Mouse (Mus musculus): ENCODE results near the gene Spef1.
"Not testable (repeated sequence)": the region's sequence is repeated elsewhere in the genome, so short reads cannot be mapped to it uniquely, and the experiment has no call there.

Spef1 gene

DNA sequence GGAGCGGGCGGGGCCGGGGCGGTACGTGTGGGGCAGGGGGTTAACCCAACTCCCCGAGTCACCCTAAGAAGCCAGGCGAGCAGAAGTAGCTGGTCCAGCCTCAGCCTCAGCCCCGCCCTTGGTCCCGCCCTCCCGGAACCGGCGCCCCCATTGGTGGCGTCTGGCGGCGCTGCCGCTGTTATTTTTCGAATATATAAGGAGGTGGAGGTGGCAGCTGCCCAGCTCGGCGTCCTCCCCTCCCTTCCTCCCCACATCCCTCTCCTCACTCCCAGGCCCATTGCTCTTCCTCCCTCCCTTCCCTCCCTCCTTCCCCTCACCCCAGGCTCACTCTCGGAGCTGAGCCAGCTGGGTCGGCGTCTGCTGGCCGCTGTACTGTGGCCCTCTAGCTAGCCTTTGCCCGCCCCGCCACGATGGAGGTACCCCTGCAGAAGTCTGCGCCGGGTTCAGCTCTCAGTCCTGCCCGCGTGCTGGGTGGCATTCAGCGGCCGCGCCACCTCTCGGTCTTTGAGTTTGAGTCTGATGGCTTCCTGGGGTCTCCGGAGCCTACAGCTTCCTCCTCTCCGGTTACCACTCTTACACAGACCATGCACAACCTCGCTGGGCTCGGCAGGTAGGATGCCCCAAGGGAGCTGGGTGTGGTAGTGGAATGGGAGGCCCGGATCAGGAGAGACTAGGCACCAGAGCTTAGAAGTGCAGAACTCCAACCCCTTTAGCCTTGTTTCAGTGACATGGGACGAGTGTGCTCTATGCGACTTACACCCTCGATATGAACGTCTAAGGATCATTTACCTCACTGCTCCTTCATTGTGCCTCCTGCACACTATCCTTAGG lies at the start of gene Spef1, which contains the start of gene Cdc25b:
Gene Spef1, minus strand, starts transcription at position 512 of the 831 bp plus-strand sequence.
Gene Cdc25b, plus strand, starts transcription at position 179 of the 831 bp plus-strand sequence.
- DNase-seq, result peak; percentile 89

DNA sequence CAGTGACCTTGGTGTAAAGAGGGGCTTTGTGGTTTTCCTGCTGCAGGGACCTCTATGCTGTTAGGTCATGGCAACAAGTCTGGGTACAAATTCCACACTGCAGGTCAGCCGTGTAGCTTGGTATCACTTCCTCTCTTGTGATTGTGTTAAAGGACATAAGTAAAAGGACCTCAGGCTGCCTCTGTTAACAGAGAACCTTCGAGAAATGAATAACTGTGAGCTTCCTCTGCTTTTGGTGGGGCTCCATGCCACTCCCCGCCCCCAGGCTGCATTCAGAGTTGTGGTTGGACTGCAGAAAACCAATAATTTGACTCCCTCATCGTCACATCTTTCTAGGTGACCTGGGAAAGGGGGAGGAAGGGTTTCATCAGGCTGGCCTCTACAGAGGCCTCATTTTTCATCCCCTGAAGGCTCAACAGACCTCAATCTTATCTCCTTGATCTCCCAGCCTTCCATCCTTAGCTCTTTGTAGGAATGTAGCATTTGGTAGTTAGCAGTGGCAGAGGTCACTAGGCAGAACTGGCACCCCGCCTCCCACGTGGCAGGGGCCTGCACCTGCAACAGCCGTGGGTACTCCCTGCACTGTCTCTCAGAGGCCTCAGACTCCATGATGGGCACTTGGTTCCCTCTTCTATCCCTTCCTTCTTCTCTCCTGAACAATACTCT lies 48.0 kb upstream of the Spef1 start:
- DNase-seq, result peak; percentile 19

DNA sequence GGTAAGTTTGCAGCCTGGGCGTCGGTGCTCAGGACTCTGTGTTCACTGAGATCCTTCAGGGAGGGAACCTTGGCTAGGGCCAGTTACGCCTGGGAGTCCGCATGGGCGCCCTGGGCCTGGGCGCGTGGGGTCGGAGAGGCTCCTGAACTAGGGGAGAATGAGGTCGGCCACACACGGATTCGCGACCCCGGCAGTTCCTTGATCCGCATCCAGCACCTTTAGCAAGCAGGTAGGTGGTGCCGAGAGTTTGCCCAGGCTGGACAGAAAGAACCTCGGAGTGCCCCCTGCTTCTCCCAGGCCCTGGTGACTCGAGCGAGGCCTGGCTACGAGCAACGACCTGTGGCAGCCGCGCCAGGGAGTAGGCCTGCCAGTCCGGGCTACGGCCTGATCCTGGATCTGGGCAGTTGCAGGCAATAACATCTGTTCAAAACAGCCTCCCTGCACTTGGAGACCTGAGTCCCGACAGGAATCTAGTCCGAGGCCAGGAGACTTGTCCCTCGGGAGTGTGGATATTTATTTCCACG lies 47.1 kb upstream of the Spef1 start:
- no peak for DNase-seq

DNA sequence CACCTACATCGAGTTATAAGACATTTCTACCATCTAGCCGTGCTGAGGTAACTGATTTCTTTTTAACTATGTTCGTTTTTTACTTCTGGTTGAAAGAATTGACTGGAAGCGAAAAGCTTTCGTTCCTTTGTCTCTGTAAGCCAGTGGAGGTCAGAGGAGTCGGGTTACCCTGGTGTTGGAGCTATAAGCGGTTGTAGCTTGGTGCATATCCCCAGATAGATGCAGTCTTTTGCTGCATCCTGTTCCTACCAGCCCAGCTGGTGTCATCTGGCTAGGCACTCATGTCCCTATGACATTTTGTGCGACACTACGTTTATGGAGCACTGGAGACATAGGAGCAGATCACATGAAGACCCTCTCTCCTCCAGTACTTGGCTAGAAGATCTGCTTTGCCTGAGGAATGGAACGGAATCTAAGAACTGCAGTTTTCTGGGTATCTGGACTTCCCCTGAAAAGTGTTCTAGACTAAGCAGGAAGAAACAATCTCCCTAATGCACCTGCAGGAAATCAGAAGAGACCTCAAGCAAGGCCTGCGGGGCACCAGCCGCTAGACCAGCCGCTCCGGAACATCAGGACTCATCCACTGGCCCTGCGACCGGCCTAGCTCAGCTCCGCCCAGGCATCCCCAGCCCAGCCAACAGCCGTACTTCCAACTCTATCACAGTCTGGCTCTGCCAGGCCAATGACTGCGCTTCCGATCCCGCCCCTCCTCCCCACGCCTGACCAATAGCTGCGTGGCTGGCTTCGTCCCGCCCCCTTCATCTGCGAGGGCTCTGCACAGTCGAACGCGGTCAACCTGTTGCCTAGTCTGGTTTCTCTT lies 46.4 kb upstream of the Spef1 start, which contains the start of gene Mavs:
Gene Mavs, plus strand, starts transcription at position 757 of the 820 bp plus-strand sequence.
- DNase-seq, result peak; percentile 95

DNA sequence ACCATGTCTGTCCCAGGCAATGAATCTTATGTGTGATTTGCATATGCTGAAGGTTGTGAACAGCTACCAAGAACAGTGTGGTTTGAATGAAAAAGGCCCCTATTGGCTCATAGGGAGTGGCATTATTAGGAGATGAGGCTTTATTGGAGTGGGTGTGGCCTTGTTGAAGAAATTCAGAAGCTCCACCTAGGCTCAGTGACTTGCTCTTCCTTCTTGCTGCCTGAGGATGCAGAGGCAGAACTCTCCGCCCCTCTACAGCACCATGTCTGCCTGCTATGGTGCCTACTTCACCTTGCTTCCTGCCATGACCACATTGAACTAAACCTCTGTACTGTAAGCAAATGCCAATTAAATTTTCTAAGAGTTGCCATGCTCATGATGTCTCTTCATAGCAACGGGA lies 45.5 kb upstream of the Spef1 start:
- DNase-seq, result no peak

DNA sequence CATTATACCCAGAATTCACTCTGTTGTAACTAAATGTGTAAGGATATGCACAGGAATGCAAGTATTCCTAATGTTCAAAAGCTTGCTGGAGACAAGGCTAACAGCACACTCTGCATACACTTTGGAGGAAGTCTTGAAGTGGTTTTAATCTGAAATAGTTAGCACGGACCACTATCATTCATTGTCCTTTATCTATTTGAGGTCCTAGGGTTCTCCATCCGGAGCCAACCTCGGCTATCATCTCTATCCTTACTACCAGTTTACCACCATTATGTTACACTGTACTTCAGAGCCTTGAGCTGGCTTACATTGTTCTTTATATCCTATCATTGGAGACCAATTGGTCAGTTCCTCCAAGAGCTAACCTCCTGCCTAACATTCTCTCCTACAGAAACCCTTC lies 40.2 kb upstream of the Spef1 start:
- DNase-seq, result no peak

DNA sequence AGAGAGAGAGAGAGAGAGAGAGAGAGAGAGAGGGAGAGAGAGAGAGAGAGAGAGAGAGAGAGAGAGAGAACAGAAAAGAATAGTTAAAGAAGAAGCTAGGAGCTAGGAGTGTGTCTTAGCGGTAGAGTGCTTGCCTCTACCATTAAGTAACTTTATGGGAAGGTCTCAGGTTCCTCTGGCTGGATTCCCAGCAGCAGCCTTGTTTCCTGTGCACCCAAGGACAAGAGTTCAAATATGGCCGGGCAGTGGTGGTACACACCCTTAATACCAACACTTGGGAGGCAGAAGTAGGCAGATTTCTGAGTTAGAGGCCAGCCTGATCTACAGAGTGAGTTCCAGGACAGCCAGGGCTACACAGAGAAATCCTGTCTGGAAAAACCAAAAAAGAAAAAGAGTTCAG lies 39.6 kb upstream of the Spef1 start:
- not testable (repeated sequence) for DNase-seq

DNA sequence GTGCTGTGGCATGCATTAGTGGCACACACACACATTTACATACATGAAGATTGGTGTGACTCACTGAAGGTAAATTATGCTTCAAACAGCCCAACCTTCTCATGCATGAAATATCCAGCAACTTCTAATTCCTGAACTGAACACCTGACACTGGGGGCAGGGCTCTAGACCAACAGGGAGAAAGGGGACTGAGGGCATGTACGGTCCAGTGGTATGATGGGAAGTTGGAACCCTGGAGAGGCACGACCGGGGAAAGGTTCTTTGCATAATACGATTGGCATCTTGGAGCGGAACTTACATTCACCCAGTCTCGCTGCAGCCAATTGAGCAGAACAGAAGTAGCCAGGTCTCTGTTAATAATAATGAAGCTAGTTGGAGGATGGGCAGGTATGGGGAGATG lies 38.1 kb upstream of the Spef1 start:
- DNase-seq, result no peak

DNA sequence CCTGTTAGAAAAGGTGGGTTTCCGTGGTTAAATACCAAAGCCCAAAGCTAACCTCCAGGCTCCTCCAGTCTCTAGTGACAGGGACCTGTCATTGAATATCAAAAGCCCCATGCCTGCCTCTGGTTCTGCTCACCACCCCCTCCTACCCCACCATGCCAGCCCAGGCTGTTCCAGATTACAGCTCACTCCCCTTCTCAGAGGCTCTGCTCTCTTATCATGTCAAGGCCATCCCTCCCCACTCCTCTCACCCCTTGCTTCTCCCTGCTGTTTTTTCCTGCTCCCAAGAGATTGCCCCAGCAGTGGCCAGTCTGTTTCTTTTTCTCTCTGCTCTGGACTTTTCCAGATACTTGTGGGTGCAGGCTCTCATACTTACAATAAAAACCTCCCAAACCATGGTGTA lies 36.5 kb upstream of the Spef1 start:
- DNase-seq, result no peak

DNA sequence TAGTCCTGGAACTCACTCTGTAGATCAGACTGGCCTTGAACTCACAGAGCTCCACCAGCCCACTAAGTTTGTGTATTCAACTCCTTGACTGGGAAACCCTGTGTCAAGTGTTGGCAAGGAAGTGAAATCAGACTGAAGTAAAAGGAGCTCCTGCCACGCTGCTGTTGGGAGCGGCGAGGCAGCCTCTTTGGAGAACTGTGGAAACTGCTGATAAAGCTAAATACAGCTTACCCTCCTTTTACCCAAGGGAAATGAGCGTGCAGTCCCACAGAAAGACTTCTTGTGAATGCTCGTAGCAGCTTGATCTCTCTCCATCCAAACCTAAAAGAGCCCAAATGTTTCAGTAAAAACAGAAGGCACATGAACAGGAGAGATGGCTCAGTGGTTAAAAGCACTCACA lies 35.5 kb upstream of the Spef1 start:
- DNase-seq, result no peak

DNA sequence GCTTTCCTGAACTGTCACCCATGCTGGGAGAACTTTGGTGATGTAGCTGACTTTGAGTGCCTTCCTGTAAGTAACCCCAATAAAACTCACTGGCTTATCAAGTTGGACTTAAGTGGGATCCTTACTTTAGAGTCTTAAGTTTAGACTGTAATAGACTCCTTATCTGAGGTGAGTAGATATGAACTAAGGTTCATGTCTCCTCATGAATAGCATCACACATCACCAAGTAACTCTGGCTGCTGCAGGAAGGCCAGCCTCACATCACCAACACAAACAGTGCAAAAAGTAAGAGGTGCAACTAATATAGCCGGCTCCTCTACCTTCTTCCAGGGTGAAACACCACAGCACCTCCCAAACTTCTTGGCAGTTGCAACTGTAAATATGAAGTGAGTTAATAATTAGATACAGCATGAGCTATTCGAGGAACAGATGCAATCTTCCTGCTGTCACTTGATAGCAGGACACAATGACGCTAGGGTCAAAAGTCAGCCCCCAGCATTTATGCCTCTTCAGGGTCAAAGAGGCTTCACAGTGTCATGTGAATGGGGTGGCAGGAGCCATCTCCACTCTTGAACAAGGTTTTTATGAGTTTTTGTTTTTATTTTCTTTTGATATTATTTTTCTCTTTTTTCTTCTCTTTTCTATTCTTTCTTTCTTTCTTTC lies 34.9 kb upstream of the Spef1 start:
- no peak for DNase-seq

DNA sequence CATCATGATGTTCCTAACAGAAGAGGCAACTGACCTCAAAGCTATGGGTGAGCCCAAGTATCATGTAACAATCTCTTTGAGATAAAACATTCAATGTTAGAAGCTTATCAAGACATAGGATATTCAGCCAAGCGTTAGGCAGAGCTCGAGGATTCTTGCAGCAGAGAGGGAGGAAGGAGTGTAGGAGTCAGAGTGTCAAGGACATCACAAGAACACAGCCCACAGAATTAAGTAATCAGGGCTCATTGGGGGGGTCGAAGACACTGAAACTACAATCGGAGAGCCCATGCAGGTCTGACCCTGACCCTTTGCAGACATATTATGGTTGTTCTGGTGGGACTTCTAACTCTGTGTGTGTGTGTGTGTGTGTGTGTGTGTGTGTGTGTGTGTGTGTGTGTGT lies 32.9 kb upstream of the Spef1 start:
- DNase-seq, result no peak

DNA sequence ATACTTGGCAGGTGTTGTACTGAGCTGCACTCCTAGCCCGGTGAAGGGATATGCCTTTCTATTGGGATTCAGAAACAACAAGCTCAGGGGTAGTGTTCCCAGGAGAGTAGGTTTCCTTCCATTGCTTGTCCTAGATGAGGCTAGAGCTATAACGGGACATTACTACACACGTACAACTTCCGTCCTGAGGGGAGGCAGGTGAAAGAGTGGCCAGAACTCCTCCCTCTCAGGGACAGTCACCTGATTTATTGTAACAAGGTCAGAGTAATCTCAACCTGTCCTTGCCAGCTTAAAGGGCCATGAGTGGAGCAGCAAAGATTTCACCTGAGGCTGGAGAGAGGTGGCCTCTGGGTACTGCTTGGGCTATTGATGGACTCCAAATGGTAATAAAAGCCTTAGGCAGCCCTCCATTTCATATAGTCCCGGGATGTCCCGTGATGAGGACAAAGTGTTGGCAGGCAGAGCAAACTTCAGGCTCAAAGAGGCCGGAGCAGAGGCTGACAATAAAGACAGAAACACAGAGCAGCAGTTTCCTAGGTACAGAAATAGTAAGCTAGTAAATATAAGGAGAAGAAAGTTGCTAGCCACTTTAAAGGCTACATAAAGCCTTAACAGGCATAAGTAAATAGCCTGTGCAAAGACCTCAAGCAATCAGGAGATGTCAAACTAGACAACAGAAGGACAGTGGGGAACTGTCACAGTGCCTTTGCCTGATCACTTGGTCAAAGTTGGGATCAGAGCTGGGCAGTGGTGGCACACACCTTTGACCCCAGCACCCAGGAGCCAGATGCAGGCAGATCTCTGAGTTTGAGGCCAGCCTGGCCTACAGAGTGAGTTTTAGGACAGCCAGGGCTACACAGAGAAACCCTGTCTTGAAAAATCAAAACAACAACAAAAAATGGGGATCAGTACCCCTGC lies 29.1 kb upstream of the Spef1 start:
- DNase-seq, result no peak

DNA sequence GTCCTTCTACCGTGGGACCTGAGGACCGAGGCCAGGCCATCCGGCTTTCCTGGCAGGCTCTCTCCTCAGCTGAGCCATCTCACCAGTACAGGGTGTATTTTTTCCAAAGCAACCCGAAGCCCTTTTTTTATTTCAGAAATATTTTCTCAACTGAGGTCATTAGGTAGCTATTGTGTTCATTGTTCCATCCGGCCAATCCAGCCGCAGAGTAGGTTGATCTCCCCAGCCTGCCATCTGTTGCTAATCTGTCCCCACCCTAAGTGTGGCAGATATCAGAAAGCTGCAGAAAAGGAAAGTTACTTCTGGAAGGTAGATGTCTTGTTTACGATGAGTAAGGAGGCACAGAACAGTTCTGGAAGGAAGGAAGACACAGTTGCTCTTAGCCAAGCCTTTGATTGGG lies 26.7 kb upstream of the Spef1 start:
- DNase-seq, result no peak

DNA sequence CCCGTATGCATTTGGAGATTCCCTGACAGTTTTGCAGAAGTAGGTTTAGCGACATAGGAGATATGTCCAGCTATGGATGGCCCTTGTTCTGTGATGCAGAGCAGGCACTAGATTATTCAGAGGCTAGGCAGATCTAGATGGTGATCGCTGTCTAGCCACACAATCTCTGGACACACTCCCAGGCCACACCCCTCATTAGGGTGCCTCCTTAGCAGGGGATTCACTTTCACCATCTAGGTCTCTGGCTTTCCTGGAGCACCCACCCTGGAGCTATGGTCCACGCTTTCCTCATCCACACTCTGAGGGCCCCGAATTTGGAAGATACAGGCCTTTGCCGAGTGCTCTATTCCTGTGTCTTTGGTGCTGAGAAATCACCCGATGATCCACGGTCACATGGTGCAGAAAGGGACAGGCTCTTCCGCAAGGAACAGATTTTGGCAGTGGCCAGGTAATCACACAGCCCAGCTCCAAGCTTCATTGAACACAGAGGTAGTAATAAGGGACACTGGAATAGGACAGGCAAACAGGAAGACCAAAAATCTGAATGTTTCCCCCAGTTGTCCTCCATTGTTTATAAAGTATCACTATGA lies 24.0 kb upstream of the Spef1 start:
- no peak for DNase-seq

DNA sequence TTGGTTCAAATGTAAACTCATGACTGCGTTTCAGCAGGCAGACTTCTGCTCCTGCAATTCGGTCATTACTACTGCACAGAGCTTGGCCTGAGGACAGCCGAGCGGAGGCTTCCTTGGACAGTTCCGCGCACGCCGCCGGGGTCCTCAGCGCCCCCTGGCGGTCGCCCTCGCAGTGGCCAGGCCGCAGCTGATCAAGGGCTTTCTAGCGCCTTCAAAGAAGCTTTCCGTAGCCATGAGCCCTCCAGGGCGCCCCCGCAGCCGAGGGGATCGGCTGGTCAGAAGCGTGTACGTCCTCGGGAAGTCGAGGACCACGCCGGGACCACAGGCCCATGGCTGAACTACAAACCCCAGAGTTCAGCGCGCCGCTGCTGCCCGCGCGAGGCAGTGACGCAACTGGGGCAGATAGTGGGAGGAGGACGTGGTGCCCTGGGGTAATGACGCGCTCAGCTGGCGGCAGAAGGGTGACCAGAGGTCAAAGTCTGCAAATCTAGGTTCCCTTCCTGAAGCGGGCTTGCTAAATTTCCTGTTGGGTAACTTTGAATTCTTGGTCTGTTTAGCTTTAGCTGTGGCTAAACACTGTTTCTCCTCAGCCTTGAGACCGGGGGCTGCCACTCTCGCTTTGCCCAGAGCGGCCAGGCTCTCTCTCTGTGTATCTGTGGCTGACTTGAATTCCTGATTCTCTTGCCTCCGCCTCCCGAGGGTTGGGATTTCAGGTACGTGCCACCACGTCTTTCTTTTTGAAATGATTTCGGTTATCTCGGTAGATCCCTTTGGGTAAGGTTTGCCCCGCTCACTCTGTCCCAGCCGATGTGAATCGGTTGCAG lies 23.1 kb upstream of the Spef1 start:
- peak; percentile 94 for DNase-seq

DNA sequence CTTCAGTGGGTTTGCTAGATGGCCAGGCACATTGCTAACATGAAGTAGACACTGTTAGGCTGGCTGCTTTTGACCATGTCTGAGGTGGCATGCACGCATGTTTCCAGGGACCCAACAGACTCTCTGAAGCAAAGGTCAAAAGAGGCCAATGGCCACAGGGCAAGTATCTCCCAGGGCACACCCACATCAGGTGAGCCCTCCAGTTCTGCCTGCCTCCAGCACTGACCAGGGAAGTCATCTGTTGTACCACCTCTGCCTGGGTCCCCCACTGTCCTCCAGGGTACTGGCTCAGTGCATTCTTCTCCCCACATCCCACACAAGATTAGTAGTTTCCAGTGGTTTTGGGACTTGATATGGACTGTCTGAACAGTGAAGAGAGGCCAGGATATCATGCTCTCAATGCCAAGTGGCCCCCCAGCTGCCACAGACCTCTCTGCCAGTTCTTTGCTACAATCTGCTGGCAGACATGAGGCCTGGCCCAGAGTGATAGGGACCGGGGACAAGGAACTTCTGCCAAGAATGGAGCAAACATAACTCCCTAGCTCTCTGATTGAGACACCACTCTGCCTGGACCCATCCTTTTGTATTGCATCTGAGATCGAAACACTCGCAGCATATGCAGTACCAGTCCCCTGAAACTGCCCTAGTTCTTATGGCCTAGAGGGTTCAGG lies 22.2 kb upstream of the Spef1 start:
- no peak for DNase-seq

DNA sequence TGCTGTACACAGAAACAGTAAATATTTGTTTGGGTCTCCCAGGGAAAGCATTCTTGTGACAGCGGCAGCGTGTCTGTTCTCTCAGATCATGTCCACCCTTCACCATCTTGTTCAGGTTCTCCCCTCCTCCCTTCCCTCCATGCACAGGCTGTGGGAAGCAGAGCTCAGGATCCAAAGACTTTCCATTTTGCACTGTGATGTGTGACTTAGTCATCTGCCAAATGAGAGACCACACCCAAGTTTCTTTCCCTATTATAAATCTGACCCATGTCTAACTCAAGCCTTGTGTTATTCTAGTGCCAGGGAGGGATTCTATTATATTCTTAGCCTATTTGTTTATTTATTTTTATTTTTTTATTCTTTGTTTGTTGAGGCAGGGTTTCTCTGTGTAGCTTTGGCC lies 21.3 kb upstream of the Spef1 start:
- DNase-seq, result no peak

DNA sequence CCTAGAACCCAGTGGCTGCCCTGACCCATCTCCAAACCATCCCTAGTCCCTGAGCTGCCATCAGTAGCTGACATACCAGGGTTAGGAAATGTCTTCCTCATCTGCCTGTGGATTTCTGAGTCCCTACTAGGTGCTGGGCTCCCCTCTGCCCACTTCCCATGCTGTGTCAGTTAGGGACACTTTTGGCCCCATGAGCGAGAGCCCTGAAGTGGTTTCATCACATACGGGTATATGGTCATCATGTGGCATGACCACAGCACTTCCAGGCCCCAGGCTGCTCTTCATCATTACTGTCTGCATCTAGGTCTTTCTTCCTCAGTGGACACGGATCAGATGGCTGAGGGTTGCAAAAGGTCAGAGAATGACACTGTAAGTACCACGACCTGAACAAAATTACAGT lies 19.7 kb upstream of the Spef1 start, which contains the start of gene Ap5s1:
Gene Ap5s1, plus strand, starts transcription at position 301 of the 400 bp plus-strand sequence.
- DNase-seq, result no peak

Measured in thymus, postnatal 14 days (tissue).